Mouse (Mus musculus): ENCODE data around the gene Sf3b4. TPM values are rescaled to one million over a fixed set of nuclear protein-coding genes. Genes with fewer than 3 reads are reported as not detected.
"Not testable (repeated sequence)": the region's sequence is repeated elsewhere in the genome, so short reads cannot be mapped to it uniquely, and the experiment has no call there.

The Sf3b4 gene
- total RNA-seq, 2 experiments from 2014 or later = 16.3 to 64.8 TPM

DNA sequence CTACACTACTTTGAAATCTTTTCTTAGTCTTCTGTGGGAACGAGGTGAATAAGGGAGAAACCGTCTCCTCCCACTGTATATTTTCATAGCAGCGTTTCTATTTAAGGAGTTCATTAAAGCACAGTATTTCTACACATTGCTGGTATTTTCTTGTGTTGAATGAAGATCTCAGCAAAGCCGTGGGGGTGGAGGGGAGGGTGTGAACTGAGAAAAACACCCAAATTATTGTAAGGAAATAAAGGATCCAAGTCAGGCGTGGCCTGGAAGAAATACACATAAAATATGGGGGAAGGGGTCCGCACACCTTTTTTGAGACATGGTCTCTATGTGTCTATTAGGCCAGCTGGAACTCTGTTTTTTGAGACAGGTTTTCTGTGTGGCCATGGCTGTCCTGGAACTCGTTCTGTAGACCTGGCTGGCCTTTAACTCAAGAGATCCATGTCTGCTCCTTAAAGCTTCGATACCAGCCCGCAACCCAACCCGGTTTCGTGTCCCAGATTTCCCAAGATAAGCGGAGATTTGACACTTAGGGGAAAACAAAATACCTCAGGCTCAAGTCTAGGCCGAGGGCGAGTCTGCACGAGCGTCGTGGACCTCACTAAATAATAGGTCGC lies 442 bp upstream of the Sf3b4 start:
- peak; percentile 4 for ATAC-seq (ENCODE audit: poor library complexity, severe bottlenecking)

DNA sequence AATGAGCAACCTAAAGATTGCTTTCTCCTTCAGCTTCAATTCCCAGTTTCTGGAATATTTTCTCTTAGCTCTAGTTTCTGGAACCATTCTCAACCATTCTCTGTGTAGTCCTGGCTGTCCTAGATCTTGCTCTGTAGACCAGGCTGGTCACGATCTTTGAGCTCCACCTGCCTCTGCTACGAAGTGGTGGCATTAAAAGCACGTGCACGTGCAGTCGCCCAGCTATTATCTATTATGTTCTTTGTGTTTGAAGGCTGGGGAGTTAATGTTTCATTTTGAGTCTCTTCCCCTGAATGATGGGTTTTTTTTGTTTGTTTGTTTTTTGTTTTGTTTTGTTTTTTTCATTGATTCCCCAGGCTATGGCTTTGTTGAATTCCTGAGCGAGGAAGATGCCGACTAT lies 1.1 kb downstream of the Sf3b4 start:
- ATAC-seq (ENCODE audit: poor library complexity, severe bottlenecking) = no peak

DNA sequence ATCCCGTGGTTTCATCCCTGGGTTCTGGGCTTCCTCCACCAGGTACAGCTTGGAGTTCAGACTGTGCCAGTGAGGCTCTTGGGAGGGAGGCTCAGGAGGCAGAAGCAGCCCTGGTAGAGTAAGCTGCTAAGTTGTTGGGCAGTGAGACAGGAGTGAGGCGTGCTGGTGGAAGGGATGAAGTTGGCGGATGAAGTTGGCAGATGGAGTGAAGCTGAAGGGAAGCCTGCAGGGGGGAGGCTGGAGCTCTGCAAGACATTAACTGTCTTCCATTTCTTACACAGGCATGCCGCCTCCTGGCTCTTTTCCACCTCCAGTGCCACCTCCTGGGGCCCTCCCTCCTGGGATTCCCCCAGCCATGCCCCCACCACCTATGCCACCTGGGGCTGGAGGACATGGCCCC lies 1.9 kb downstream of the Sf3b4 start:
- not testable (repeated sequence) for ATAC-seq (ENCODE audit: poor library complexity, severe bottlenecking)

DNA sequence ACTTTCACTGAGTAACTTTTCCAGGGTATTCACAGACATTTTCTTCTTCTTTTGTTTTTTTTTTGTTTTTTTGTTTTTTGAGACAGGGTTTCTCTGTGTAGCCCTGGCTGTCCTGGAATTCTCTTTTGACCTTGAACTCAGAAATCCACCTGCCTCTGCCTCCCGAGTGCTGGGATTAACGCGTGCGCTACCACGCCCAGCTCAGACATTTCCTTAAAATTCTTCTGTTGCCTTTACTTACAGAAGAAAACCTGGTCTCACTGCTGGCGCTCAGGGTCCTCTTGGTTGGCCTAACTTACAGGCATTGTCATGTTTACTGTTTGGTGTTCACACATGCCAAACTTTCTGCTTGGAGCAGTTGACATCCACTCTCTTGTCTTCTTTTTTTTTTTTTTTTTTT lies 3.1 kb downstream of the Sf3b4 start:
- ATAC-seq (ENCODE audit: poor library complexity, severe bottlenecking) = no peak

DNA sequence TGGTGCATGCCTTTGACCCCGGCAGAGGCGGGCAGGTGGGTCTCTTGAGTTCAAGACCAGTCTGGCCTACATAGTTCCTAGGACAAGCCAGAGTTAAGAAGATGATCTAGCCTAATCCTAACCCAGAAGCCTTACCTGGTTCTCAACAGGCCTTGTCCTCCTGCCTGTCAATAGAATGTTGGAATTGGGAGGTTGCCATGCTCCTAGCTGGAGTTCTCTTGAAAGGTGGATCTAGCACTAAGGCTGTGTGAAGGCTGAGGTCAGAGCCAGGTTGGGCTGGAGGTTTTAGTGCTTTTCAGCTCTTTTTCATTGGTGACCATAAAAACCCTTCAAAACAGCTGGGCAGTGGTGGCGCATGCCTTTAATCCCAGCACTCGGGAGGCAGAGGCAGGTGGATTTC lies 6.3 kb downstream of the Sf3b4 start:
- ATAC-seq (ENCODE audit: poor library complexity, severe bottlenecking) = no peak

DNA sequence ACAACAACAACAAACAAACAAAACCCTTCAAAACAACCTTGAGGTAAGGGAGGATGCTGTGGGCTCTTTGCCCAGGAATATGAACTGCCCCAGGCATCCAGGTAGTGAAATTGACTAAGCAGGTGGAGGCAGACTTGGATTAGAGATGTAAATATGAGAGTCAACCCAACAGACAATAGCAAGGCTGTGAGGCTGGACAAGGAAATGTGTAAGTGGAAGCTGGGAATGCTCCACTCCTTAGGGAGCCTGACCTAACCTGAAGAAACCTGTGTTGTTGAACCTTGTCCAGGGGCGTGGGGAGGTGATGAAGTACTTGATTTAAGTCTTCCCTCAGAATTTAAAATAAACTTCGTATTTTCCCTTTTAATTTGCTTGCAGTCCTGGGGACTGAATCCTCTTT lies 6.8 kb downstream of the Sf3b4 start:
- no peak for ATAC-seq (ENCODE audit: poor library complexity, severe bottlenecking)

DNA sequence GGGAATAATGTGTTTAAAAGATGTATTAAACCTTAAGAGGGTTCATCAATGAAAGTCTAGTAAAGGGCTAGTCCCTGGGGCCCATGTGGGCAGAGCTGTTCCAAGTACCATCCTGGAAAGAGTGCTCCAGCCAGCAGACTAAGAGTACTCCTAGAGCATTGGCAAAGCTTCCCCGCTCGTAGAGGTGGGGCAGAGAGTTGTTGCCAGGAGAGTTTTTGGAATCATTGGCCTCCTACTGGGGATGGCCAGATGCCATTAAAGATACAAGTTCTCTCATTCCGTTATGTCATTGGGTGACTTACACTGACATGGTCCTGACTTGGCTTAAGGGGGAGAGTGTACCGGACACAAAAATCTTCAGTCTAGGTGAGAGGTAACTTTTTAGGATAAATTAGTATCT lies 7.4 kb downstream of the Sf3b4 start:
- no peak for ATAC-seq (ENCODE audit: poor library complexity, severe bottlenecking)

DNA sequence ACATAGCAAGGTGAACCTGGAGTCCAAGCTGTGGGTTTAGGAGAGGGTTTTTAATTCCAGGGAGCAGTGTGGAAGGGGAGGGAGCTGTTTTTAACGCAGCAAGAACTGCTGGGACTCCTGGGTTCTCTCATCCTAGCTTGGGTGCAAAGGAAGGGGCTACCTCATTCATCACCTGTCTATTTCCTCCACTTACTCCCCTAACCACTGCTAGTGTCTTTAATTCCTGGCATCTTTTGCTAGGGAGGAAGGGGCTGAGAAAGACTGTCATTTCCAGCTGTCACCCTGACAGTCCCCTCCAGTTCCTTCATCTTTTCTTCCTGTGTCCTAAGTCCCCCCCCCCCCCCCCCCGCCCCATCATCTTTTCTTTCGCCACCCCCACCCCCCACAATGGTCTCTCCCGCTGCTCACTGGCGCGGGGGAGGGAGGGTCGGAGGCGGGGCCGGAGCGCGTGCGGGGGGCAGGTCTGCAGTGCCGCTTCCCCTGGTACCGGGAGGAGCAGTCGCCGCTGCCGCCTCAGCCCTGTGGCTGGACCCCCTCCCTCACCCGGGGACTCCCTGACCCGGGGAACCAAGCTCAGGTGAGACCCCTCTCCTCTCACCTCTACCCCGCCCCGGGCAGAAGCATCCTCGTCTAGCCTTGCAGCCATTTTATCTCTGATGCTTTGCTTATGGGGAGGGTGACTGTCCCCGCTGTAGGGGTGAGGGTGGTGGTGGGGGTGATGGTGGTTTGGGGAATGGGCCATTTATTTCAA lies 8.8 kb downstream of the Sf3b4 start, which contains the start of gene Sv2a:
Gene Sv2a, plus strand, starts transcription at position 425 of the 751 bp plus-strand sequence.
- ATAC-seq (ENCODE audit: poor library complexity, severe bottlenecking) = peak; percentile 69

DNA sequence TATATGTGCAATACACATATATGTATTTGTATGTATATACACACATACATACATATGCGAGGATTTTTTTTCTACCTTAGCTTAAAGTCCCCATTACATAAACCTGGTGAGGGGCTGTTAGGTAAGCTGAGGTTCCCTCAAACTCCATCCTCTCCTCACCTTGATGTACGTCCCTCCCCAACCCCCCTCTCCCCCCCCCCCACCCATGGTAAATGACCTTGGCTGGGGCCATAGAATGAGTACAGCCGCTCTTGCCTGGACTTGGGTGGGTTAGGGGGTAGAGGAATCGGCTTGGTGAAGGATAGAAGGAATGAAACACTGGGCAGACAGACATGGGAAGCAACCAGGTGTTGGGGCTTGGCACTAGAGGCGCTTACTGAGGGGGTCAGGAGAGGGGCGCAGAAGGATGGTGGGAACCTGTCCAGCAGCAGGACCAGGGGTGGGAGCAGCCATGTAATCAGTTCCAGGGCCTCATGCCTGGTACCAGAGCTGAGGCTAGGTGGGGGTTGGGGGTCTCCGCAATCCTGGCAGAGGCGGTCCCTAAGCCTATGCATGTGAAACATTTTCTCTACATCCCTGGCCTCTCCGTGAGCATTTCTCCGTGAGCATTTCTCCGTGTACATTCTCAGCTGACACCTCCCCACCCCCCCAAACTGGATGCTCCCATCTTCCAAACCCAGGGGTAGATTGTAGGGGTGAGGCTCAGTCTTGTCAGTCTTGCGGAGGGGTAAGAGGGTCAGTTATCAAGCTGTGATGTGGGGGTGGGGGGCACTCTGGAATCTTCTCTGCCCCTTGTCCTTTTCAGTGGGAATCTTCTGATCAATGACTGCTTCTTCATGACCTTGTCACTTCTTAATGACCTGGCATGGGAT lies 9.6 kb downstream of the Sf3b4 start:
- no peak for ATAC-seq (ENCODE audit: poor library complexity, severe bottlenecking)

DNA sequence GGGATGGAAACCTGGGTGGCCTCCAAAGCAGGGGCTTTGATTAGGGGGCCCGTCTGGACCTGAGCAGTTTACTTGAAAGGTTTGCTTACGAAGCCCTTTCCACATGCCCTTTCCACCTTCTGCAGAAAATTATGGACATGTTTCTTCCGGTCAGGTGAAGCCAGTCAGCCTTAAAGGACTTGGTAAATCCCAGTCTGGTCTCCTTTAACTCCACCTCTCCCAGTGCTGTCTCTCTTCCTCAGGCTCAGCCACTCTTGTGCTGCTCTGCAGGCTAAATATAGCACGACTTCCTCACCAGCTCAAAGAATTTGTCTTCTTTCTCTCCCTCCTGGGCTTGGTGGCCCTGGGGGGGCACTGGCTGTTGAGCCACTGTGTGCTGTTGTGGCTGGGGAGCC lies 10.2 kb downstream of the Sf3b4 start:
- no peak for ATAC-seq (ENCODE audit: poor library complexity, severe bottlenecking)

DNA sequence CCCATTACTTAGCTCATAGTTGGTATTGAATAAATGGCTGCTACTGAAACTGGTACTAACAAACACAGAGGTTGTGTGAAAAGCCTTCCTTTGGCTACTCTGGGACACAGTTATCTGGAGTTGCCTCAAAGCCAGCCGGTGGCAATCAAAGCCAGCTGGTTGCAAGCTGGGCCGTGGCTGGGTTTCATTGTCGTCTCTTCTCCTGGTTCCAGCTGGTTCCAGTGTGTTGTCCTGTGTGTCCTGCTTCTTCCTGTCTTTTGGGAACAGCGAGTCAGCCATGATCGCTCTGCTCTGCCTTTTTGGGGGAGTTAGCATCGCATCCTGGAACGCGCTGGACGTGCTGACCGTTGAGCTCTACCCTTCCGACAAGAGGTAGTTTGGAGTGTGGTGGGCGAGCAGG lies 20.8 kb downstream of the Sf3b4 start:
- ATAC-seq (ENCODE audit: poor library complexity, severe bottlenecking) = no peak

DNA sequence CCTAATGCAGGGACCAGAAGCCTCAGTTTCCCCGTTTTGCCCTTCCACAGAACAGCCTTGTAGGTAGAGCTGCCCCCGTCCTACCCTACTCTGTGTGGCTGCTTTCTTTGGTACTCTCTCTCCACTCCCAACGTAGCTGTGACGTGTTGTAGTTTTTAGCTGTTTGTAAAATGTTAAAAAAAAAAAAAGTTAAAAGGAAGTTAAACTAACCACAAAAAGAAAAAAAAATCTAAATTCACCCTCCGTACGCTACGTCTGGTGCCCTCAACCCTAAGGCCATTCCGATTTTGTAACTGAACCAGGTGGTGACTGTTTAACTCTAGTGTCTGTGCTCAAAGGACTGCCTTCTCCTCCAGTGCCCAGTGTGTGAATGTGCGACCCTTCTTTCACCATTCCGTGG lies 22.8 kb downstream of the Sf3b4 start:
- ATAC-seq (ENCODE audit: poor library complexity, severe bottlenecking) = no peak

DNA sequence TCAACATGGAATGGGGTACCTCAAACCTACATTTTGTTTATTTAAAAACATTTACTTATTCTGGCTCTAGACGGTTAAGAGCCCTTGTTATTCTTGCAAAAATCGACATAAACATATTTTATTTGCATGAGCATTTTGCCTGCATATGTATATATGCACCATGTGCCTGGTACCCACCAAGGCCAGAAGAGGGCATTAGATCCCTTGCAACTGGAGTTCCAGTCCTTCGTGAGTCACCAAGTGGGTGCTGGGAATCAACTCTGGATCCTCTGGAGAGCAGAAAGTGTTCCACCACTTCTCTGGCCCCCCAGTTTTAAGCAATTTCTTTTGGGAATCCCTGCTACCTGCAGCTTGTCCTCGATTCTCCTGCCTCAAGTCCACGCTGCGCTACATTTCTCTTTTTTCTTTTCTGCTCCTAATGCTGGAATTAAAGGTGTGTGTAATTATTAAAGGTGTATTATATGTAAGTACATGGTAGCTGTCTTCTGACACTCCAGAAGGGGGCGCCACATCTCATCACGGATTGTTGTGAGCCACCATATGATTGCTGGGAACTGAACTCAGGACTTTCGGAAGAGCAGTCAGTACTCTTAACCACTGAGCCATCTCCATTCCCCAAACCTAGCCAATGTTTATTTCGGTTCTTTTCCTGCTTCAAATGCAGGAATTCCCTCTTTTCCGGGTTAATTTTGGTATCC lies 23.6 kb downstream of the Sf3b4 start:
- no peak for ATAC-seq (ENCODE audit: poor library complexity, severe bottlenecking)

DNA sequence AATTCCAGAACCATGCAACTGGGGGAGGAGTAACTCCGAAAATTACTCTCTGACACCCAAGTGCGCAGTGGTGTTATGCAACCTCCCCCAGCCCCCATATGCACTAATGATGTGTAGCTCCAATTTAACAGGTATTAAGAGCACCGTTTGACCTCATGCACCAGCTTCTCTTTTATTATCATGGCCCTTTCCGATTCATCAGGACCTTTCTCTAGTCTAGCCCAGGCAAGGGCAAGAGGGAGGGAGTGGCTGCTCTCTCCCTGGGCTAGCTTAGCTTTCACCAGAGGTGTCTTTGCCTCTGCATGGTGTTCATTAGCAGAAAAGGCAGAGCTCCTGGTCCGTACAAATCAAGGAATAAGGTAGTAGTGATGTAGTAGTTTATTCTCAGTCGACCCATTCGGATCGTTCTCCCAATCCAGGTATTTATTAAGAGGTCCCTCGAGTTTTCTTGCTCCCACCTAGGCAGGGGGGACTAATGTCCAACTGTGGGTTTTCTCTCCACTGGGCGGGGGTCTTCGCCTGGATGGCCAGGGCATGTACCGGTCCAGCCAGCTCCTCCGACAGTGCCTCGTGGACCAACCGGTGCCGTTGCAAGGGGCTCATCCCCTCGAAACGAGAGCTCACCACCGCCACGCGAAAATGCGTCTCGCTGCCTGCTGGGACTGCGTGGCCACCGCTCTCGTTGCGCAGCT lies 24.5 kb downstream of the Sf3b4 start:
- ATAC-seq (ENCODE audit: poor library complexity, severe bottlenecking) = no peak

DNA sequence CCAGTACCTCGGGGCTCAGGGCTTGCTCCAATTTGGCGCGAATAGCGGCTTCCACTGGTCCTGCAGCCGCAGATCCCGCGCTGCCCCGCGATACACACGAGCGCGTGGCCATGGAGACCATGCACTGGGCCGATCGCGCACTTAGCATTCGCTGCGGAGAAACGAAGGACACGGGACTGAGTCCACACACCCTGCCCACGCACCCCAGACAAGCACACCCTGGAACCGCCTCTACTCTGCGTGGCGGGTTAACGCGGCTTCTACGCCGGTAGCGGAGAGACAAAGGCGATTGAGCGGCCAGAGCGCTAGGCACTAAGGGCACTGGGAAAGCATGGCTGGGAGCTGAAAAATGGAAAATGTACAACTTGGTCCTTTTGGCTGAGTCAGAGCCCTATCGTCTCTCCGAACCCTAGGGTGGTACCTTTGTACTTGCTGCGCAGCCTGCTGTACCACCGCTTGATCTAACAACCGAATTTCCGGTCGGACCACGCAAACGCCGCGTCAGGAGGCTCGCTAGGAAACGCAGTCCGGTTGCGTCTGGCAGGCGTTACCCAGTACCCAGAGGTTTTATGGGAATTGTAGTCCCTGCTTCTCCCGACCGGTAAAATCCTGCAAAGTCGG lies 25.1 kb downstream of the Sf3b4 start:
- peak; percentile 87 for ATAC-seq (ENCODE audit: poor library complexity, severe bottlenecking)

DNA sequence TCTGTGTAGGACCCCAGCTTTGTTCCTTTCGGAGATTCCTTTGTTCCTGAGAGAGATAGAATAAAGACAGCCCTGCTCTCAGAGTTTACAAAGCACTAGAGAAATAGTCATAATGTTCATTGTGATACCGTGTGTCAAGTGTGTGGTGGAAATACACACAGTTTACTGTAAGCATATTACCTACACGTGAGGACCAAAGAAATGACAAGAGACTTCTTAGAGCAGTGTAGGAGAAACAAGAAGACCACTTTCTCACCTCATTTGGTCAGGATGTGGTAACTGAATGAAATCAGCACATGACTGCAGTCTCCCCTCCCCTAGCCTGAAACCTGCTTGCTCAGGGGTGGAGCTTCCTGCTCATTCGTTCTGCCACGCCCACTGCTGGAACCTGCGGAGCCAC lies 26.0 kb downstream of the Sf3b4 start:
- ATAC-seq (ENCODE audit: poor library complexity, severe bottlenecking) = peak; percentile 32; the same call in 1 of the 2 replicates

DNA sequence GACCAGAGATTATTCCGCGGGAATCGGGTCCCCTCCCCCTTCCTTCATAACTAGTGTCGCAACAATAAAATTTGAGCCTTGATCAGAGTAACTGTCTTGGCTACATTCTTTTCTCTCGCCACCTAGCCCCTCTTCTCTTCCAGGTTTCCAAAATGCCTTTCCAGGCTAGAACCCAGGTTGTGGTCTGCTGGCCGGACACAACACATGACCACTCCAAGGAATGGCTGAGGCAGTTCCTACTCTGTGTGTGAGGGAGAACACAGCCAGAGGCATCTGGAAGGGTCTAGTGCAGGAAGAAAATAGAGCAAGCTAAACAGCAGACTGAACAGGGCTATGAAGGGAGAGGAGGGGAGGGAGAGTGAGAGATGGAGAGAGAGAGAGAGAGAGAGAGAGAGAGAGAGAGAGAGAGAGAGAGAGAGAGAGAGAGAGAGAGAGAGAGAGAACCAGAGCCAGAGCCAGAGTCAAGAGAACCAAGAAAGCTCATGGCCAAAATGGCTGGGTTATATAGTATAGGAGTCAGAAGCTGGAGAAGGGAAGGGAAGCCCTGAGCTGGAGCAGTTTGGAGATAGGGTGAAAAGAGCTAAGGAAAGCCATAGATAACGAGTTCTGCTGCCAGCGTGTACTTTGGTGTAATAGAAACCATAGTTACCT lies 26.6 kb downstream of the Sf3b4 start:
- ATAC-seq (ENCODE audit: poor library complexity, severe bottlenecking) = not testable (repeated sequence)

DNA sequence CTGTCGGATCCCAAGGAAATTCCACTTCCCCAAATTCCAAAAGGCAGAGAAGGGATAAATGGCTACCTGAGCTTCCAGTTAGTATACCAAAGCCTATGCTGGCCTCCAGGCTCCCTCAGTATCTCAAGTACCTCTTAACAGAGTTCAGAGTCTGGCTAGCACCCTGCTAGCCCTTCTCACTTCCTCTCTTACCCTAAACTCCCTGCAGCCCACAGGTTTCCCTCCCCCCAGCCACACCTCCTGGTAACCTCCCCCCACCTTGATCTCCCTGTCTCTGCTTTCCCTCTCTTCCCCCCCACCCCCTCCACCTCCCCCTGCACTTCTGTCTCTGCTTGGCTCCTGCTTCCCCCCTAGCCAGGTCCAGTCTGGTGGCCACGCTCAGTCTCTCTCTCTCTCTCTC lies 27.6 kb downstream of the Sf3b4 start:
- ATAC-seq (ENCODE audit: poor library complexity, severe bottlenecking) = no peak

DNA sequence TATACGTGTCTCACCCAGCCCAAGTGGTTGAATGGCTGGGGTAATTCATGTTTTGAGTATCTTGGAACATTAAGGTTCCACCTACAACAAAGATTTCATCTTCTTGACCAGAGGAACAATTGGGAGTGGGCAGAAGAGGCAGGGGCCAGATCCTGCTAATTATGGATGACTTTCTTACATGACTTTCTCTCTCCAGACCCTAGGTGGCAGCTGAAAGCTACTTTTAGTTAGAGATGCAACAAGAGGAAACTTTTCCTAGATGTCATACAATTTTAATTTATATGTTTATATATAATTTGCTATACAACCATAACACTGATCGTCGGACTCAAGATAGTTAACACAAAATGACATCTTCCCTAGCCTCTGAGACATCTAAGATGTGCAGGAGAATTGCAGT lies 35.7 kb downstream of the Sf3b4 start:
- ATAC-seq (ENCODE audit: poor library complexity, severe bottlenecking) = no peak

DNA sequence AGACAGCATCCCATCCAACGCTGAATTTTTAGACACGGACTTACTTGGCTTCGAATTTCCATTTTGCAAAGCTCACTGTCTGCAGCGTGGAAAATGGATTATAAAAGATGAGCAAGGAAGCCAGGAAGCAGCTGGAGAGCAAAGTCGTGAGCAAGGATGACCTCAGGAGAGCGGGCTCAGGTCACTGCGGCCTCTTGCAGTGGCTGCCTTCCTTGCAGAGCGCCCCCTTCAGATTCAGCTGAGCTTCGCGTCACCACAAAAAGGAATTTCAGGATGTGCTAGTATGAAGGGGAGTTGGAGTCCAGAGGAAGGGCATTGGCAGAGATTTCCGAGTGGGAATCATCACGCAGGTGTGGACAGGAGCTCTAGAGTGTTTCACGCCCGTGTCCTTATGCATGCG lies 37.1 kb downstream of the Sf3b4 start:
- no peak for ATAC-seq (ENCODE audit: poor library complexity, severe bottlenecking)

Measured in megakaryocyte, adult 5-6 weeks (primary cell).